Mouse (Mus musculus) kidney, embryonic 16.5 days (tissue): ENCODE measurements around the gene Mmrn1. TPM values are rescaled to one million over a fixed set of nuclear protein-coding genes. Genes with fewer than 3 reads are reported as not detected.
A peak's percentile ranks its signal among the peaks of the same experiment; 100 is the strongest.
"Not testable (repeated sequence)": the region's sequence is repeated elsewhere in the genome, so short reads cannot be mapped to it uniquely, and the experiment has no call there.

Experiments used
- ATAC-seq: fragments of 200-750 bp; cut with Nextera tagmentation; 2 replicates; pipeline ENCODE4 v1.8.0; 2017; ENCODE audit warnings: moderate TSS enrichment; ENCODE audit not compliant: low FRiP score, low TSS enrichment
- H3K27ac ChIP-seq: fragments of 300-500 bp; sonication (generic); 2 replicates; pipeline ENCODE4 v1.5.1; 2014; ENCODE audit warnings: low read length
- H3K27me3 ChIP-seq: fragments of 300-500 bp; sonication (generic); 2 replicates; pipeline ENCODE4 v1.6.1; 2014; ENCODE audit warnings: low read length, control low read depth, mixed read lengths; ENCODE audit not compliant: insufficient read depth
- H3K36me3 ChIP-seq: fragments of 300-500 bp; sonication (generic); 2 replicates; pipeline ENCODE4 v1.6.1; 2014; ENCODE audit warnings: low read length, control low read depth, mixed read lengths; ENCODE audit not compliant: insufficient read depth
- H3K4me1 ChIP-seq: fragments of 300-500 bp; sonication (generic); 2 replicates; pipeline ENCODE4 v1.6.1; 2014; ENCODE audit warnings: low read length, control low read depth, mixed read lengths; ENCODE audit not compliant: insufficient read depth
- H3K4me2 ChIP-seq: fragments of 300-500 bp; sonication (generic); replicated peaks from 2 replicates; pipeline ENCODE4 v1.6.1; 2014; ENCODE audit warnings: low read depth, low read length
- H3K4me3 ChIP-seq: fragments of 300-500 bp; sonication (generic); 2 replicates; pipeline ENCODE4 v1.5.1; 2014; ENCODE audit warnings: mild to moderate bottlenecking, low read length
- H3K9ac ChIP-seq: fragments of 300-500 bp; sonication (generic); replicated peaks from 2 replicates; pipeline ENCODE4 v1.6.1; 2014; ENCODE audit warnings: low read length
- H3K9me3 ChIP-seq: fragments of 300-500 bp; sonication (generic); 2 replicates; pipeline ENCODE4 v1.6.1; 2016; ENCODE audit warnings: low read length, control low read depth
- WGBS: fragments of 180-500 bp; shearing (Covaris S2); extraction: QIAGEN DNeasy Blood & Tissue Kit; methylation state at CpG from one replicate; pipeline ENCODE4 v1.1.7; 2014; 5-methylcytosine and 5-hydroxymethylcytosine counted together
- polyA plus RNA-seq: library from polyadenylated mRNA; unstranded; fragments of >200 nt; fragmentation: Nextera tagmentation; extraction: Ambion mirVana; gene quantifications from 2 replicates; pipeline ENCODE4 v1.2.1, GENCODE M21; 2015

The Mmrn1 gene
- polyA plus RNA-seq: 6.1 and 6.2 TPM in 2 replicates

GRCm38 (mm10) chr6:60924676-60925075, at the start of gene Mmrn1:
Gene Mmrn1 (plus strand): TSS chr6:60924976.
- not testable (repeated sequence) for H3K4me3 ChIP-seq, H3K4me2 ChIP-seq, H3K27me3 ChIP-seq, H3K27ac ChIP-seq, H3K36me3 ChIP-seq, ATAC-seq, H3K9me3 ChIP-seq, H3K4me1 ChIP-seq, H3K9ac ChIP-seq
- 94% methylated on average over 20 of the region's 20 CpGs for WGBS

DNA sequence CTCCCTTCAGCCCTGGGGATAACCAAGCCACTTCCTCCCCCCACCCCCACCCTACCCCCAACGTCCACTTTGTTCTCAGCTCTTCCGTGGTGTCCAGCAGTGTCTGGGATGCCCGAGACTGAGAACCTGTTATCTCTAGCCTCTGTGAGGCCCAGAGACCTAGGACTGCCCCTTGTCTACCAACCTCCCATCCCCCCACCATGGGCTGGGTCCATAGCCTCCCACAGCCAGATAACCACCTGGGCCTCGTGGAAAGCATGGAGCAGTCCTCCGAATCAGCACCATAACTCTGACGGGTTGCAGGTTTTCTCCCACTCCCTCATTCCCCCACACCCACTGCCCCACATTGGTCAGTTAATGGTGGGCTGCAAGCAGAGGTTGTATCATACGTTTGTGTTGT, 44.4 kb upstream of the Mmrn1 start:
- Histone ChIP-seq H3K9ac (no peak overlapping the region), H3K9me3 (no peaks in the 10 kb centered on the region), H3K4me2 (no peak overlapping the region), H3K27ac (no peak overlapping the region), H3K27me3 (no peaks in the 10 kb centered on the region), H3K4me3 (no peak overlapping the region), H3K36me3 (no peaks in the 10 kb centered on the region), H3K4me1 (no peaks in the 10 kb centered on the region)
- no peak for ATAC-seq
- 84% methylated on average over 7 of the region's 7 CpGs for WGBS

- no peaks in the 10 kb centered on the region for H3K9me3 ChIP-seq
- H3K4me2 ChIP-seq: no peak overlapping the region
- H3K4me3 ChIP-seq: no peak overlapping the region
- no peak for ATAC-seq
- H3K27ac ChIP-seq: no peak overlapping the region
- no peak overlapping the region for H3K9ac ChIP-seq
- no peaks in the 10 kb centered on the region for H3K36me3 ChIP-seq
- H3K27me3 ChIP-seq: no peaks in the 10 kb centered on the region
- 70% methylated on average over 2 of the region's 2 CpGs for WGBS
- no peaks in the 10 kb centered on the region for H3K4me1 ChIP-seq
These were observed 43.2 kb upstream of the Mmrn1 start for GRCm38 (mm10) chr6:60881534-60881933.

DNA sequence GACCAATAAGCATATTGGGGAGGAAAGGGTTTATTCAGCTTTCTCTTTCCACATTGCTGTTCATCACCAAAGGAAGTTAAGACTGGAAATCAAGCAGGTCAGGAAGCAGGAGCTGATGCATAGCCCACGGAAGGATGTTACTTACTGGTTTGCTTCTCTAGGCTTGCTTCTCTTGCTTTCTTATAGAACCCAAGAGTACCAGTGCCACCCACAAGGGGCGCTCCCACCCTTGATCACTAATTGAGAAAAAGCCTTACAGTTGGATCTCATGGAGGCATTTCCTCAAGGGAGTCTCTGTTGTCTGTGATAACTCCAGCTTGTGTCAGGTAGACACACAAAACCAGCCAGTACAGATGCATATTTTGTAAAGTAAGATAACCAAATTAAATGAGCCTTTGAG, 17.5 kb upstream of the Mmrn1 start:
- WGBS: 78% methylated on average over 2 of the region's 2 CpGs
- H3K4me1 ChIP-seq: no peaks in the 10 kb centered on the region
- no peak overlapping the region for H3K27ac ChIP-seq
- H3K9me3 ChIP-seq: no peaks in the 10 kb centered on the region
- no peak overlapping the region for H3K4me2 ChIP-seq
- no peaks in the 10 kb centered on the region for H3K27me3 ChIP-seq
- H3K36me3 ChIP-seq: no peaks in the 10 kb centered on the region
- ATAC-seq: no peak
- H3K4me3 ChIP-seq: no peak overlapping the region
- H3K9ac ChIP-seq: no peak overlapping the region

DNA sequence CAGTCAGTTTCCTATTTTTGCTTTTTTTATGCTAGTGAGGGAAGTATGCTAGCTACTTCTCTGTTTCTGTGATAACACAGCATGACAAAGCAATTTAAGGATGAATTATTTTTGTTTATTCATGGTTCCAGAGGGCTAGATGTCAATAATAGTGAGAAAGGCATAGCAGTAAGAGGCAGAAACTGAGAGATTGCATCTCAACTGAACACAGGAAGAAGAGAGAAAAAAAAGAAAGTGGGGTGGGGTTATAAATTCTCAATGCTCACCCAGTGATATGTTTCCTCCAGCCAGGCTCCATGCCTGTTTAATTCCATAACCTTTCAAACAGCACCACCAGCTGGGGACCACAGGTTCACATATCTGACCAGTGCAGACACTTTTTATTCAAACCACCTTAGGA, 6.6 kb downstream of the Mmrn1 start:
- Histone ChIP-seq H3K9ac (no peak overlapping the region), H3K27me3 (no peaks in the 10 kb centered on the region), H3K9me3 (no peaks in the 10 kb centered on the region), H3K4me2 (no peak overlapping the region), H3K4me3 (no peak overlapping the region), H3K27ac (no peak overlapping the region), H3K36me3 (no peaks in the 10 kb centered on the region), H3K4me1 (no peaks in the 10 kb centered on the region)
- no peak for ATAC-seq

- no peaks in the 10 kb centered on the region for H3K36me3 ChIP-seq
- no peaks in the 10 kb centered on the region for H3K9me3 ChIP-seq
- no peak overlapping the region for H3K4me2 ChIP-seq
- H3K27me3 ChIP-seq: no peaks in the 10 kb centered on the region
- no peaks in the 10 kb centered on the region for H3K4me1 ChIP-seq
- no peak overlapping the region for H3K27ac ChIP-seq
- no peak for ATAC-seq
- H3K9ac ChIP-seq: no peak overlapping the region
- H3K4me3 ChIP-seq: no peak overlapping the region
- WGBS: 62% methylated on average over 4 of the region's 4 CpGs
These were observed 10.1 kb downstream of the Mmrn1 start for GRCm38 (mm10) chr6:60934835-60935234.

DNA sequence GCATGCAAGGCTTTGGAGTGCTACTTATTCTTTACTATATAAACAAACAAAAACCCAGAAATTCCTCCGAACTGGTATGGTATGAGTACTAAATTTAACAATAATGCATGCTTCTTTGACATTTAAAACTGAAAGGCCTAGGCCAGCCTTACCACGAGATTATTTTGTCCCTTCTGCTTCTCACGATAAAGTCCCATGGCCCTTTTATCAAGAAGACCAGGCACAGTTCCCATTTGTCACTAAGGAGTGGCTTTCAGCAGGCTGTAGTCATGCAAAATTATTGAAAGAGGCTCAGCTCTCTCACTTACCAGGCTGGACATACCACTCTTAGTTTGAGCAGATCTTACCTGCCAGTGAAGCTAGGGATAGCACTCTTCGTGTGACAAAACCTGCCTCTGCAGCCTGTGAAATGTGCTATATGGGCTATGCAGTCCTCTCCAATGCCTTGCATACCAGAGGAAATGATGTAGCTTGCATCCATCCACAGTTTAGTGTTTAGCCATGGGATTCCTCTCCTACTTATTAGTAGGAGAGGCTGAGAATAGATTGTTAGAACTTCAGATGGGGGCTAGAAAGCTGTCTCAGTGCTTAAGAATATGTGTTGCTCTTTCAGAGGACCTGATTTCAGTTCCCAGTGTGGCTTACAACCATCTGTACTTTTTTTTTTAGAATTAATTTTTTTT, 10.8 kb downstream of the Mmrn1 start:
- H3K9me3 ChIP-seq: no peaks in the 10 kb centered on the region
- no peaks in the 10 kb centered on the region for H3K36me3 ChIP-seq
- no peak overlapping the region for H3K9ac ChIP-seq
- no peaks in the 10 kb centered on the region for H3K4me1 ChIP-seq
- H3K4me3 ChIP-seq: no peak overlapping the region
- no peak overlapping the region for H3K27ac ChIP-seq
- no peaks in the 10 kb centered on the region for H3K27me3 ChIP-seq
- no peak for ATAC-seq
- H3K4me2 ChIP-seq: no peak overlapping the region
- 72% methylated on average over 4 of the region's 4 CpGs for WGBS

DNA sequence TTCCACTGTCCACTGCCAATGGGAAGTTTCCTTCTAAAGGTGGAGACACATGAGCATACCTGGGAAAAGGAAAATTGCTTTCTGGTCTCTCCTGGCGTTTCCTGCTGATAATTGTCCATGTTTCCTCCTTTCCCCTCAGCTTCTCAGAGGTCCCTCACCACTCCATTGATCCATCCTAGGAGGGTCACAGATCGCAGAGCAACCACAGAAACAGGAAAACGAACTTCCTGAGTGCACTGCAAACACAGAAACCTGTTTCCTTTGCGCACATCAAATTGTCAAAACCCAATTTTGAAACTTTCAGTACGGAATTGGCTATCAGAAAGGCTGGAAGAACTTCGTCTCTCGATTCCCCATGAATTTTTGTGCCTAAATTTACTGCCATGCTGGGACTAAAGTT, 19.4 kb downstream of the Mmrn1 start:
- Histone ChIP-seq H3K4me2 (no peak overlapping the region; the same call in 1 of the 2 replicates), H3K4me3 (peak overlapping the region; percentile 0; the same call in 1 of the 2 replicates), H3K27me3 (no peaks in the 10 kb centered on the region), H3K27ac (no peak overlapping the region), H3K36me3 (no peaks in the 10 kb centered on the region), H3K9ac (no peak overlapping the region), H3K4me1 (no peaks in the 10 kb centered on the region), H3K9me3 (no peaks in the 10 kb centered on the region)
- WGBS: 63% methylated on average over 7 of the region's 7 CpGs
- no peak for ATAC-seq

DNA sequence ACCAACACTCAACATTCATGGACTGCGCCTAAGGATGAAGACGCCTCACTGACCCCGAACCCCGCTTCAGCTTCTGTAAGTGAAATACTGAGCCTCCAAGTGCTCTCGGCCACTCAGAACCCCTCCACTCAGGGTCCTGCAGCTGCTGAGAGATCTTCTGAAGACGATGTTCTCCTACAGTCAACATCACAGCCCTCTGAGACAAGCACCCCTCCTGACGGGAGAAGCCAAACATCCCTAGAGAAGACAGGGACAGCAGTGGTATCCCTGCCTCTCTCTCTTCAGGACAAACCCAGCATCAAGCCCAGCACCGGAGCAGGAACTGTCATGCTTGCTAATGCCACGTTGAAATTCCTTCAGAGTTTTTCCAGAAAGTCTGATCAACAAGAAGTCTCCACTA, 19.8 kb downstream of the Mmrn1 start:
- Histone ChIP-seq H3K27me3 (no peaks in the 10 kb centered on the region), H3K9me3 (no peaks in the 10 kb centered on the region), H3K4me1 (no peaks in the 10 kb centered on the region), H3K4me2 (no peak overlapping the region; the same call in 1 of the 2 replicates), H3K36me3 (no peaks in the 10 kb centered on the region), H3K9ac (no peak overlapping the region), H3K4me3 (peak overlapping the region; percentile 0; the same call in 1 of the 2 replicates), H3K27ac (no peak overlapping the region)
- ATAC-seq: no peak
- WGBS: 74% methylated on average over 9 of the region's 9 CpGs

DNA sequence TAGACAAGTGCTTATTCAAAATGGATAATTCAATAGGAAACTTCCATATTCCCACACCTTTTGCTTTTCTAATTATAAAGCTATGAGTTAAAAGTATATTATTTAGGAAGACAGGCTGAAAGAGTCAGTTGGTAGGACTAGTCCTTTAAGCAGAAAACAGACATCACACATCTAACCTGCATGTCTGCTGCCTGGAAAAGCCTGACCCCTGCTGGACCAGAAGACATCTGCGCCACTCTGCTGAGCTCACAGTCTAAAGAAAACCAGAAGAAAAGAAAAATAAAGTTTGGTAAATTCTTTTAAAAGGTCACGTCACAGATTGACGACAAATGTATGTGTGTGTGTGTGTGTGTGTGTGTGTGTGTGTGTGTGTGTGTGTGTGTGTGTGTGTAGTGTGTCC, 25.6 kb downstream of the Mmrn1 start:
- no peak overlapping the region for H3K4me2 ChIP-seq
- no peaks in the 10 kb centered on the region for H3K9me3 ChIP-seq
- 54% methylated on average over 3 of the region's 3 CpGs for WGBS
- no peaks in the 10 kb centered on the region for H3K36me3 ChIP-seq
- H3K4me1 ChIP-seq: no peaks in the 10 kb centered on the region
- H3K27me3 ChIP-seq: no peaks in the 10 kb centered on the region
- H3K9ac ChIP-seq: no peak overlapping the region
- no peak overlapping the region for H3K4me3 ChIP-seq
- no peak overlapping the region for H3K27ac ChIP-seq
- ATAC-seq: no peak
